Mouse (Mus musculus) Patski (cell line): ENCODE results near the gene Fam107b. TPM values are rescaled to one million over a fixed set of nuclear protein-coding genes. Genes with fewer than 3 reads are reported as not detected.

Experiments
- ATAC-seq: fragments of 100-300 bp; one replicate; pipeline ENCODE4 v1.8.0; 2021
- CTCF ChIA-PET: fragments of 350-600 bp; sonication (Branson Sonifier 250); formaldehyde crosslinking; loops from one replicate; lab custom pipeline; 2022; ENCODE audit warnings: inconsistent platforms; lab: Charles Lee
- POLR2A ChIA-PET: fragments of 350-600 bp; sonication (Branson Sonifier 250); formaldehyde crosslinking; loops from one replicate; lab custom pipeline; 2022; ENCODE audit warnings: antibody characterized with exemption, inconsistent platforms; lab: Charles Lee
- DNase-seq: peaks from one replicate; pipeline ENCODE4 v3.0.0-alpha.2; 2011; ENCODE audit warnings: low read depth, low spot score
- H3K27me3 ChIP-seq: fragments of 371-371 bp; one replicate; pipeline ENCODE4 v1.5.1; 2021
- CTCF ChIP-seq: fragments of 100-300 bp; IDR thresholded peaks from one replicate; pipeline ENCODE4 v1.5.1; 2021
- in situ Hi-C: fragments of 300-500 bp; cut with MboI; formaldehyde crosslinking; loops from 3 replicates; pipeline ENCODE4 v1.11.1; 2018; ENCODE audit warnings: low pct_unique_long_range_greater_than_20kb, mixed read lengths
- polyA plus RNA-seq: library from polyadenylated mRNA; unstranded; gene quantifications from one replicate; pipeline ENCODE4 v1.2.3, GENCODE M21; 2021

The Fam107b gene
- polyA plus RNA-seq, 1 experiment from 2014 or later = 92.8 TPM

GRCm38 (mm10) chr2:3578180-3578902, 8.1 kb downstream of the Fam107b start:
- ChIA-PET POLR2A (no interaction called here), CTCF (no interaction called here)
- TF ChIP-seq CTCF = no peak
- DNase-seq (no peak), ATAC-seq (no peak)
- in situ Hi-C loops = no loop called here
- H3K27me3 ChIP-seq = peaks cover 4% of the 10 kb centered on the region

GRCm38 (mm10) chr2:3579316-3579902, 9.1 kb downstream of the Fam107b start:
- ATAC-seq (no peak), DNase-seq (no peak)
- in situ Hi-C loops = no loop called here
- ChIA-PET POLR2A (no interaction called here), CTCF (no interaction called here)
- TF ChIP-seq CTCF = no peak
- peaks cover 4% of the 10 kb centered on the region for H3K27me3 ChIP-seq

- peaks cover 8% of the 10 kb centered on the region for H3K27me3 ChIP-seq
- ChIA-PET CTCF (no interaction called here), POLR2A (no interaction called here)
- in situ Hi-C loops = no loop called here
- ATAC-seq (no peak), DNase-seq (no peak)
- no peak for TF ChIP-seq CTCF
These were observed 12.5 kb downstream of the Fam107b start for GRCm38 (mm10) chr2:3582830-3583229.

- peaks cover 8% of the 10 kb centered on the region for H3K27me3 ChIP-seq
- POLR2A ChIA-PET = no interaction called here
- ATAC-seq (no peak), DNase-seq (no peak)
- in situ Hi-C loops = no loop called here
- CTCF ChIA-PET = interaction anchor here (1.0 to 1.2 kb wide), 2 partner anchors 14 to 39 kb away, joined by 3 read pairs; no protein-coding TSS in a partner anchor
- TF ChIP-seq CTCF = no peak
These were observed 15.0 kb downstream of the Fam107b start for GRCm38 (mm10) chr2:3585231-3585783.

GRCm38 (mm10) chr2:3590086-3590915, 20.0 kb downstream of the Fam107b start:
- no peak for DNase-seq
- no peak for TF ChIP-seq CTCF
- no peak for ATAC-seq
- no peaks in the 10 kb centered on the region for H3K27me3 ChIP-seq
- CTCF ChIA-PET = no interaction called here
- in situ Hi-C loops = no loop called here
- POLR2A ChIA-PET = no interaction called here

GRCm38 (mm10) chr2:3590916-3591197, 20.6 kb downstream of the Fam107b start:
- ChIA-PET CTCF (no interaction called here), POLR2A (no interaction called here)
- in situ Hi-C loops = no loop called here
- no peaks in the 10 kb centered on the region for H3K27me3 ChIP-seq
- DNase-seq = no peak
- ATAC-seq = no peak
- no peak for TF ChIP-seq CTCF

- ATAC-seq (no peak), DNase-seq (no peak)
- CTCF ChIA-PET = no interaction called here
- H3K27me3 ChIP-seq = no peaks in the 10 kb centered on the region
- TF ChIP-seq CTCF = no peak
- POLR2A ChIA-PET = no interaction called here
- in situ Hi-C loops = no loop called here
These were observed 24.5 kb downstream of the Fam107b start for GRCm38 (mm10) chr2:3594663-3595318.

- ATAC-seq = no peak
- H3K27me3 ChIP-seq = no peaks in the 10 kb centered on the region
- in situ Hi-C loops = no loop called here
These were observed 30.1 kb downstream of the Fam107b start for GRCm38 (mm10) chr2:3600421-3600820.

GRCm38 (mm10) chr2:3602599-3602998, 32.3 kb downstream of the Fam107b start:
- no peak for ATAC-seq
- ChIA-PET POLR2A (no interaction called here), CTCF (interaction anchor here (1.3 kb wide), 1 partner anchor 15 kb away, joined by 3 read pairs; no protein-coding TSS in a partner anchor)
- no peak for TF ChIP-seq CTCF
- DNase-seq = no peak
- no peaks in the 10 kb centered on the region for H3K27me3 ChIP-seq
- in situ Hi-C loops = no loop called here

More at GRCm38 (mm10) chr2:3600421-3600820, 30.1 kb downstream of the Fam107b start:
- no peak for TF ChIP-seq CTCF
- POLR2A ChIA-PET = no interaction called here
- CTCF ChIA-PET = interaction anchor here (1.1 kb wide), 1 partner anchor 13 kb away, joined by 3 read pairs; no protein-coding TSS in a partner anchor
- DNase-seq = no peak

GRCm38 (mm10) chr2:3603181-3603580, 32.9 kb downstream of the Fam107b start:
- ChIA-PET CTCF (interaction anchor here (1.3 kb wide), 1 partner anchor 14 kb away, joined by 3 read pairs; no protein-coding TSS in a partner anchor), POLR2A (no interaction called here)
- no peak for TF ChIP-seq CTCF
- no peaks in the 10 kb centered on the region for H3K27me3 ChIP-seq
- DNase-seq = no peak
- in situ Hi-C loops = no loop called here
- no peak for ATAC-seq
